Mouse (Mus musculus): ENCODE measurements around the gene Cep57l1.

The Cep57l1 gene

DNA sequence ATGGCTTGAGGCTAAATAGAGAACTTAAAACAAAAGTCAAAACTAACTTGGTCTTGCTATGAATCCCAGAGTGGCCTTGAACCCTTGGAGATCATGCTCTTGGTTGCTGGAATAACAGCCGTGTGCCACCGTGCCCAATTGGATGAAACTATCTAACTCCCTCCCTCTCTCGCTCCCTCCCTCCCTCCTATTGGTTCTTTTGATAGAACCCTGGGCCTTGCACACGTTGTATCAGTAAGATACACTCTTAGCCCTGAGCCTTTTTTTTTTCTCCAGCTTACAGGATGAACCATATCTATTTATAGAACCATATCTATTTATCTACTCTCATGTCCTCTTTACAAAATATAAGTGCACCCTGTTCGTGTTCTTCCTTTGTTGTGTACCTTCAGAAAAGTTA is 6.8 kb upstream of the Cep57l1 start:
- DNase-seq (ENCODE audit: low spot score in 2 of 2), result no peak

DNA sequence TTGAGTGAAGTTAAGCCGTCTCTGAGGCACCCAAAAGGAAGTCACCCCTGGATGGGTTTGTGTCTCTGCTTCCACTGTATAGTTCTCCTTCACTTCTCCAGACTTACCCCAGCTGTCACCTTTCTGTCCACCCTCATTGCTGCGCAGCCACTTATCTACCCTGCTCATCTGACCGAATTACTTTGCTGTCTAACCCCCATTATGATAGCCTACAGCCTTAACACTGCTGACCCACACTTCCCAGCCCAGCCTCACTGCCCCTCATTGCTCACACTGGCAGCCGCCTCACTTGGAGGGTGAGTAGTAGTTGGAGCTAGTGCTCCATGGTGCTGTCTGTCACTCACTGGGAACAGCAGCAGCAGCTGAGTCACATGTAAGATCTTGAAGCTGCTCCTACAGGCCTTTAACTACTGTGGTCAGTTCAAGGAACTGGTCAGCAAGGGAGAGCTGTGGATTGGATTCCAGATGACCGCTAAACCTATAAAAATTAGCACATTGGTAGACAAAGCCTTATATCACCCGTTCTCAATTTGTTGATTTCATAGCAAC is 4.7 kb upstream of the Cep57l1 start:
- no peak for DNase-seq (ENCODE audit: low spot score in 2 of 2)

DNA sequence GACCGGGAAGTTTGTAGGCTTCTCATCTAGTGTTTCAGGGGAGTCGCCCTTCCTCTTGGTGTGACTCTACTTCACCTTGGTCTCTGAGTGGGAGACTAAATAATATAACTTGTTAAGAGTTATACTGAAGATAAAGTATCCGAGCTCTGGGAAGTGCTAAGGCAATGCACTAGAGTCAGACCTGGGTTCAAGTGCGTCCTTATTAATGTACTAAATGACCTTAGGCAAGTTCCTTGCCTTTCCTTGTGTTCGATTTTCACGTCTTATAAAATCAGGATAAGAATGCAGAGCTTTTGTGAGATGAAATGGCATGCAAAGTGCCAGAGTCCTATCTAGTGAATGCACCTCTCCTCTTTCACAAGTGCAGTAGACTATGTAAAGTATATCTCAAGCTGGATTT is 2.9 kb upstream of the Cep57l1 start:
- DNase-seq (ENCODE audit: low spot score in 2 of 2), result no peak

DNA sequence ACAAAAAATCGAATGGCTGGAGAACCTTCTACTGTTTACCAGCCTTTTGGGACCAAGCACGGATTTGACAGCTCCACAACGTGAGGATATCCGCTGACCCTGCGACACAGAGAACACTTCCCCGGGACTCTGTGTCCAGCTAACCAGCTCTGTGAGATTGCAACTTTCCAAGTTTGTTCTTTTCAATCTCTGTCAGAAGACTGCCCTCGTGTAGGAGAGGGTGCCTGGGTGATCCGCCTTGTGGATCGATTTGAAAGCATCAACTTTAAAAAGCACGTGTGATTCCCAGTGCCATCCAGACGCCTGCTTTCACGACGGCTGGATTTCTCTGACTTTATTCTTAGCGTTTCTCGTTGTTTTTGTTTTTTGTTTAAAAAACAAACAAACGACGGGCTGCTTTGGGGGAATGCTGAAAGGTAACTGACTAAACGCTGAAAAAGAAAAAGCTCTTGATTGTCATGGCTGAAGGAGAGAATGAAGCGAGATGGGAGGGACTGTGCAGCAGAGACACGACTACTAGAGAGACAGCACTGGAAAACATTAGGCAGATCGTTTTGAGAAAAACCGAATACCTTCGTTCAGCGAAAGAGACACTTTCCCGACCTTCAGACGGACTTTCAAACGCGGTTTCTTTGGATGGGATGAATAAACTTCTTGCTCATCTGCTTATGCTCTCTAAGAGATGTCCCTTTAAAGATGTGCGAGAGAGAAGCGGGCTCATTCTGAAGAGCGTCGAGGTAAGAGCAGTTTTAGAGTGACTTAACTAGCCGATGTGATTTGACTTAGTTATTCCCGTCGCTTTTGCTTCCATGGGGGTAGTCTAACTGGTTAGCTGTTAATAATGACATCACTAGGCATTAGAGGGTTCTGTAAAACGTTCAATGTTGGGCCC is 1.1 kb upstream of the Cep57l1 start:
- no peak for DNase-seq (ENCODE audit: low spot score in 2 of 2)

DNA sequence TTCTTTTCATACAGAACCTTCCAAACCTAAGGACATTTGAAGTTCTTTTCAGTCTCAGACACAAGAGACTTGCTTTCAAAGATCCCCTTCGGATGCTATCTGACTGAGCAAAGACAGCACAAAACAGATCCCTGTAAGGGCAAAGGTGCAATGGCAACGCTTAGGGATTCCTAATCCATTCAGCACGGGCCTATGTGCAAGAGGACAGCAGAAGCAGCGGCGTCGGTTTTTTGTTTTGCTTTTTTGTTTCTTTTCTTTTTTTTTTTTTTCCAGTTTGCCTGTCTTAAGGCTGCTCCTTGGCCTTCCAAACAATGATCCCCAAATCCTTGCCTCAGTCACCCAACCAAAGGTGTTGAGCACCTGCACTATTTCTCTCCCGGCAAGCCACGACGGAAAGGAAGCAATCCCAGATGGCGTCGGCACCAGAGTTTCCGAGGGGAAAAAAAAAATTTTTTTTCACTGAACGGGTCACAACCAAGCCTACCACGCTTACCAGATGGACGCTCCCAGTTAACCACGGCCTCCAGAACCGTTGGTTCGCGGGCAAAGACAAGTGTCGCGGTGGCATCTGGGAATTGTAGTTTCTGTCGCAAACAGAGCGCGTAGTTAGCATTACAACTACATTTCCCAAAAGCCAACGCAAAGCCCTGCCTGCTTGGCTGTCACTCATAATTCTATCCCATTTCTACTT is 446 bp downstream of the Cep57l1 start:
- peak; percentile 85 to 89 for DNase-seq (ENCODE audit: low spot score in 2 of 2)

DNA sequence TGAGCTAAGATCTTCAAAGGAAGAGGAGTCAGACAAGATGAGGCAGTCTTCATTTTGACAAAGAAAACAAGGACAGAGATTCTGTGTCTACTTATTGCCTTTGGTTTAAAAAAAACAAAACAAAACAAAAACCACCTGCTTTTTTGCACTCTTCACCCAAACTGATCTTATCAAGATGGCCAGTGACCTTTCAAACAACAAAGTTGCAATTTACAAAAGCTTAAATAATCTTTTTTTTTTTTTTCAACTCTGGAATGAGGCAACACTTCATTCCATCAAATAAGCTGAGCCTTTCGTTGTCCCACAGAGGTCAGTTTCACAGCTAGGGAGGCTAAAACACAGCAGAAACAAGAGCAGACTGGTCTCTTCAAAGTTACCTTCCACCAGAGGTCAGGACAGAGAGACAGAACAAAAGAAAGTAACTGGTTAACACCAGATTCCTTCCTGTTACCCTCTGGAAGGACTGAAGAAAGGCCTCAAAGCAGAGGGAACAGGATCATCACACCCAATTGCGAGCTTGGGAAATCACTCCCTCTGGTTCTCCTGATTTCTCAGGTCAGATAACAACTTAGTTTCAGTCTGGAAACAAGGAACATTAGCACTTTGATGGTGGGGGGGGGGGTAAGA is 3.8 kb downstream of the Cep57l1 start:
- no peak for DNase-seq (ENCODE audit: low spot score in 2 of 2)

DNA sequence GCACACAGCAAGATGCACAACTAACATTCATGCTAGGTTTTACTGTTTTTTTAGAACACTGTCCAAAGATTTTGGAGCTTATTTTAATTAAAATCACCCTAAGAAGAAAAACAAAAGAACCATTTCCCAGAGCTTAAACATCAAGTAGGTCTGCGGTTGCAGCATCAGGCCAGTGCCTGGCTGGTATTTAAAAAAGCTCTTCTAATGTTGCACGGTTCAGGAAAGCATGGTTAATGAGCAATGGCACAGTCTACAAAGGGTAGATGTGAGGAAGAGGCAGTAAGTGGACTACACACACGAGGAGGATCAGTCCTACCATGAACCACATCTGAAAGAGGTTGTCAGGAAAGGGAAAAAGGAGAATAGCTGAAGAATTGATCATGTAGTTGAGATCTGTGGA is 5.0 kb downstream of the Cep57l1 start:
- DNase-seq (ENCODE audit: low spot score in 2 of 2), result no peak

DNA sequence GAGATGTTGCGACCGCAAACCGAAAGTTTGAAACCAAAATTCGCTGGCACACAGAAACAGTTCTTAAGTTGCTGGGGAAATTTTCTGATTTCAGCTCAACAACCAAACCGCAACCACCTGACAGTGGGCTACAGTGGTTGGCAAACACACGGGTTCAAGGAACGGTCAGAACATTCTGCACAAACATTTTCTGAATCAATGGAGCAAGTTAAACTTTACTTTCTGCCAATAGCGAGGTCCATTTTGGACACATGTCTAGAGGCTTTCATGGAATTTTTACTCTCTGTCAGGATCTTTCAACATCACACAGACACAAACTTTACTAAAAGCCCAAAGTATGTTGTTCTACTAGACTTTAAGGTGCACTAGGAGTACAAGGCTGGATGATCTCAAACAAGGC is 6.2 kb downstream of the Cep57l1 start:
- no peak for DNase-seq (ENCODE audit: low spot score in 2 of 2)

DNA sequence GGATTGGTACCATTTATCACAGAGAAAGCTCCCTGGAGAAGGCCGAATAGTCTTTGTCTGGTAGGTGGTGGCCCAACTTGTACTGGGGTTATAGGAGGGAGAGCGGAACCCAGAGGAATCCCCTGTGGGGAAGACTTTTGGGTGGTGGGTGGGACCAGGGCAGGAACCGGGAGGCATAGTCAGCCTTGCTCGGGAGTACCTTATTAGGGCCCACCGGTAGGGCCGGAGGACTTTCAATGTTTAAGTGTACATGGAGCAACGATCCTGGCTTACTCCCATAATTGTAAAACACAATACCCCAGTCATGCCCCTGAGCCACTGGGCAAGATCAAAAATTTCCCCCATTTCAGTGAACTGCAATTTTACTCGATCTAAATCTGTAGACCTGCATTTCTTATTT is 12.4 kb downstream of the Cep57l1 start:
- DNase-seq (ENCODE audit: low spot score in 2 of 2), result no peak

DNA sequence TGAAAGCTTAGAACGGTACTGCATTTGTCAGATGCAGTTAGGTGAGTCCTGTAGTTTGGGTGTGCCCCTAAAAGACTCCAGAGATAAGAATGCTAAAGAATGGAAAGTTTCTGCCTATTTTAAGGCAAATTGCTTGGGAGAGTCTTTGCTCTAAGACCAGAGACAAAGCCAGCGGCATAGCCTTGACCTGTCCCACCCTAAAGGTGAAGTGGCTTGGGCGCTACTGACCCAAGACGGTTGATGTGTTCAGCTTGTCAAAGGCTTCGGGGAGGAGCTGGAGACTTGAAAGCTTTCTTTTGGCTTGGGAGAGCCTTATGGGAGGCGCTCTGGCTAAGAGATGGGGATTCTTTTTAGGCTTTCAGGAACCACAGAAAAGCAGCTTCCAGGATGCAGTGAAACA is 17.3 kb downstream of the Cep57l1 start:
- DNase-seq (ENCODE audit: low spot score in 2 of 2), result no peak

DNA sequence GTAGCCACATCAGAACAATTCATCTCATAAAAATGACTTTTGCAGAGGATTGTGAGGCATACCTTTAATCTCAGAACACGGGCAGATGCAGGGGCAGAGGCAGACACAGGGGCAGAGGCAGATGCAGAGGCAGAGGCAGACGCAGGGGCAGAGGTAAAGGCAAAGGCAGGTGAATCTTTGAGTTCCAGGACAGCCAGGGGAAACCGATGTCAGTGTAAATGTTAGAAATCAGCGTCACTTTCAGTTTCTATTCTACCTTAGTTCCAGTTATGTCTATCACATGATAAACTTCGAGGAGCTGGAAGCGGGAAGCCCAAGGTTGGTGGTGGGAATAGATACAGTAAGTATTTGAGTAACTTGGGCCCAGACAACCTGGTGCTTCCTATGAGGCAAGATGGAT is 42.4 kb downstream of the Cep57l1 start:
- no peak for DNase-seq (ENCODE audit: low spot score in 2 of 2)

DNA sequence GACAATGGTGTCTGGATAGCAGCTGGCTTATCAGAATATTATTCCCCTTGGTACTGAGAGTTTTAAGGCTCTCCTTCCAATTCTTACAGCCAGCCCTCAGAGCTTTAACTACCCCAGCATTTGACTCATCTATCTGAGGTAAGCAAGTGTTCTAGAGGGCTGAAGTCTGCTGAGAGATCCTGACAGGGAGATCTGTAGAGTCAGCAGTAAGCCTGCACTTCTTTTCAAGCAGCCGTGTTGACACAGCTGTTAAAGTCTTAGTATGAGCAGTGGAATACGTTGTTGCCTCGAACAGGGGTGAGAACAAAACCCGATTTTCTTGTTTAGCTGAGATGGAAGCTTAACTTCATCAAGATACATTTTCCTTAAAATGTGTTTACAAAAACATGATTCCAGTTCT is 43.4 kb downstream of the Cep57l1 start:
- DNase-seq (ENCODE audit: low spot score in 2 of 2), result no peak

DNA sequence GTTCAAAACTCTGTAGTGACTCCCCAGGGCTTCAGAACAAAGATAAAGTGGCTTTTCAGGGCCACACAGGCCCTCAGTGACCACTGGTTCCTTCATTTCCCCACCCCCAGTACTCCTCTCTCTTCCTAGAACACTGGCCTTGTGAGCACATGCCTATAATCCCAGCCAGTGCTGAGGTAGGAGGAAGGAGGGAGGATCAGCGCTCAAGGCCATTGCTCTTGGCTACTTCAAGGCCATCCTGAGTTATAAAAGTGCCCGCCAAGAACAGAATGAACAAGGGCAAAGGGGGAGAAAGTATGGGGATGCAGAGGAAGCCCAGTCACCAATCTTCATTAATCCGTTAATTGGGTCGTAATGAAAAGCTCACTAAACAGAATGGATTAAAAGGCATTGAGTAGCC is 44.1 kb downstream of the Cep57l1 start:
- no peak for DNase-seq (ENCODE audit: low spot score in 2 of 2)

DNA sequence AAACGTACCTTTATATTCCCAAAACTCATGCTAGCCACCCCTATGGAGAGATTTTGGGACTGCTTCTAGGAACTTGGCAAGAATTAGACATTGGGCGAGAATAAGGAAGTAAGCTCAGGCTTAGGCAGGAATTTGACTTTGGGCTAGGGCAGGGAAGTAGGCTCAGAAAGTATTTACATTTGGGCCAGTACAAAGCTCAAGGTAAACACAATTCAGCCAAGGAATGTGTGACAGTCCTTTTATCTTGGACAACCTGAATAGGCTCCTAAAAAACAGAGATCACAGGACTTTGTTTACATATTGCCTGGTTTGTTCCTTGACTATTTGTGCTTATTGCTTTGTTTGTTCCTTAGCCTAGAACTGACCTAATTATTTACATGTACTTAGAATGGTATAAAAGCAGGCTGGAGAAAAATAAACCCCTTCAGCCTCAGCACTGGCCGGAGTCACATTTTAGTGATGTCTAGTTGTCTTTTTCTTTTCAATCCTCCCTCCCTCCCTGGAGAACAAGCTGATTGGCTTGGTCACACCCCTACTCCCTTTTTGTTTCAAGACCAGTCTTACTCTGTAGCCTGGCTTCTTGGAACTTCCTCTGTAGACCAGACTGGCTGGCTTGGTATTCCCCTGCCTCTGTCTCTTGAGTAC is 45.8 kb downstream of the Cep57l1 start:
- no peak for DNase-seq (ENCODE audit: low spot score in 2 of 2)

DNA sequence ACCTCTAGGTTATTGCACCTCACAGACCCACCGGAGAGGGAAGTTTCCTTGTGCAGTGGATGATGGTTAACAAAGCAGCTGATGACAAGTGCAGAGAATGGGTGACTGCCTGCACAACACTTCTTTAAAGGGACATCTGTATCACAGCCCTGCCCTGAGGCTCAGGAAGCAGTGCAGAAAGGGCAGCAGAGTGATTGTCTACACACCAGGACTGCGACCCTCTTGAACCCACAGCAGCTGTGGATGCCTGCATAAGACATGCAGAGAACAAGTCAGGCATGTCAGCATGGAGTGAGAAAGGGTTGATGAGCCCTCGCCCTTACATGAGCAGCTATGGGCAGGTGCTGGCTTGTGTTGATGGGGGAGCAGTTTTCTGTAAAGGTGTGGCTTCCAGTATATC is 48.8 kb downstream of the Cep57l1 start:
- no peak for DNase-seq (ENCODE audit: low spot score in 2 of 2)

DNA sequence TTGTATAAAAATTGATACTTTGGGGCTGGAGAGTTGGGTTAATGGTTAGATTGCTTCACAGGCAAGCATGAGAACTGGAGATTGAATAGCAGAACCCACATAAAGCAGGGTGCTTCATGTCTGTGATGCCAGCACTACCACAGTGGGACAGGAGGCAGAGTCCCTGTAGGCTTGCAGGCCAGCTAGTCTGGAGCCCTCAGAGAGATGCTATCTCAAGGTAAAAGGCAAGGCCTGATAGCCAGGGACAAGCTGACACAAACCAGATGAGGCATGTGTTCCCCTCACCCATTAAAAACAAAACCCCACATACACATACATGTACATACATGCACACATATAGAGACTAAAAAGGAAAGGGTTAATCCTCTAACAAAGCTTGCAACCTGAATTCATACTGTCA is 51.6 kb downstream of the Cep57l1 start:
- DNase-seq (ENCODE audit: low spot score in 2 of 2), result no peak

DNA sequence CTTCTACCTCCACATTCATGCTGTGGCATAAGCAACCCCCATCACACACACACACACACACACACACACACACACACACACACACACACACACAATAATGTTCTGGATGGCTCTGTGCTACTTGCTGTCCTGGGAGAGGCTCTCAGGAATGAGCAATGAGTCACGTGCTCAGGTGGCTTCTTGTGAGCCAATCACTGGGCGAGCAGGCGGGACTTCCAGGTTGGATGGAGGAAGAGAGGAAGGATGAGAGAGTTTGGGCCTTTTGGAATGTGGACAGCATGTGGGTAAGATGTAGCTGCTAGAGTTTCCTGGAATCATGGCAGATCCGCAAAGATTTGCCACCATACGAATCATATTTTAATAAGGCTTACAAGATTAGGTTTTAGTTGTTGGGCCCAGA is 52.4 kb downstream of the Cep57l1 start:
- DNase-seq (ENCODE audit: low spot score in 2 of 2), result no peak

DNA sequence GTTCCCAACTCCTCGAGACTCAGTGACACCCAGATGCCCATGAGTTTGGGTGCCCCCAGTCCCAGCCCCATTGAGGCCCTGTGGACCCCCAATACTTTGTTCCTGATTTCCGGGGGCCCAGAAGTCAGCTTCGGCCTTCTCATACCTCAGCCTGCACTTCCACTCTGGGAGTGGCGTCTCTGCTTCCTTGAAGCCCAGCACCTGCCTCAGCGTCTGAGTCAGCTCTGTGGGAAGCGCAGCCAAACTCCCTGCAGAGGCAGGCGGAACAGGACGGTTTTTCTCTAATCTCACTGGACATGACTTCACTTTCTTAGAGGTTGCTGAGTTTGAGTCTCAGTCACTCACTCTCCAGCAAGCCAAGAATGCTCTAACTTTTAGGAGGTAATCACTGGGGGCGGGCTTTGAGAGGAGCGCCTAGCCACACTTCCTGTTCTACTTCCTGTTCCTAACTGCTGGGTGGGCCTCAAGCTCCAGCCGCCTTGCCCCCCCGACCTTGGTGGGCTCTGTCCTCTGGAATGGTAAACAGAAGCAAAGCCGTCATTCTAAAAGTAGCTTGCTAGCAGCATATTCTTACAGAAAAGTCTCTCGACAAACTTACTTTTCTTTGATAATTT is 57.7 kb downstream of the Cep57l1 start:
- DNase-seq (ENCODE audit: low spot score in 2 of 2), result peak in 1 of 2 experiments; percentile 12

DNA sequence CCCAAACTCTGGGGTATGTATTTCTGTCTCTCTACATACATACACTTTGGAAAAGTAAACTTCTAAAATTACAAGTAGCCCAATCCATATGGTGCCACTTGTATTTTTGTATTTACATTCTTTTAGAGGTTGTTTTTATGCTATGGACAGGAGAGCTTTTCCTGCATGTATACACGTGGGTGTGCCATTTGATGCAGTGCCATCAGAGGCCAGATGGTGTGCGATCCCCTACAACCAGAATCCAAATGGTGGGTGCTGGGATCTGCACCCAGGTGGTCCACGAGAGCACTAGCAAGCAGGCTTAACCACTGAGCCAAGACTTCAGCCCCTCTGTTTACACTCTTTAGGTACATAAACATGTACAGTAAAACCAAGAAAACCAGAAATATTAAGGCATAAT is 60.4 kb downstream of the Cep57l1 start:
- no peak for DNase-seq (ENCODE audit: low spot score in 2 of 2)

DNA sequence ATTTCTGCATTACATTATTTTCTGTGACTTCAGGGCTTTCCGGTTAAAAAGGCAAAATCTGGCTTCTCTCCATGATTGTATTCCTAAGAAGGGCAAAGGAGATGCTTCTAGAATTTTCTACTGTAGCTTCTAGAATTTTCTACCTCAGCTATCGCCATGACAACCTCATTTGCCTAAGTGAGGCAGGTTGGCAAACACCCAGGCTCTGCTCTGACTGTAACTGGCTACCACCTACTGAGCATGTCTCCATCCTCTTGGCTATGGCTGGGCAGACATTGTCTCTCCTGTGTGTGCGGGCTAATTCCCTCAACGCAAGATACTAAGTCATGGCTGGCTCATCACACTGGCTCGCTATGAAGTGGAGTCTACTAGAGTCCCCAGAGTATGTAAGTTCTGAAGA is 63.1 kb downstream of the Cep57l1 start:
- no peak for DNase-seq (ENCODE audit: low spot score in 2 of 2)

DNA sequence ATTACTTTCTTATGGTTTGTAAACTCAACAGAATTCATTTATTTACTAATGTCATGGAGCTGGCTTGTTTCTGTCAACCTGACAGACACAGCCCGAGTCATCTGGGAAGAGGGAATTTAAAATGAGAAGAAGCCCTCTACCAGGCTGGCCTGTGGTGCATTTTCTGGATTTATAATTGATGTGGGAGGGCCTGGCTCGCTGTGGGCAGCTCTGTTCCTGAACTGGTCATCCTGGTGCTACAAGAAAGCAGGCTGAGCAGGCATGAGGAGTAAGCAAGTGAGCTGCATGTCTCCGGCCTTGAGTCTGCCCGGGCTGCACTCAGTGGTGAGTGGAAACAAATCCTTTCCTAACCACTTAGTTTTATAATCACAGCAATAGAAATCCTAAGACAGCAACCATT is 65.7 kb downstream of the Cep57l1 start:
- DNase-seq (ENCODE audit: low spot score in 2 of 2), result no peak

DNA sequence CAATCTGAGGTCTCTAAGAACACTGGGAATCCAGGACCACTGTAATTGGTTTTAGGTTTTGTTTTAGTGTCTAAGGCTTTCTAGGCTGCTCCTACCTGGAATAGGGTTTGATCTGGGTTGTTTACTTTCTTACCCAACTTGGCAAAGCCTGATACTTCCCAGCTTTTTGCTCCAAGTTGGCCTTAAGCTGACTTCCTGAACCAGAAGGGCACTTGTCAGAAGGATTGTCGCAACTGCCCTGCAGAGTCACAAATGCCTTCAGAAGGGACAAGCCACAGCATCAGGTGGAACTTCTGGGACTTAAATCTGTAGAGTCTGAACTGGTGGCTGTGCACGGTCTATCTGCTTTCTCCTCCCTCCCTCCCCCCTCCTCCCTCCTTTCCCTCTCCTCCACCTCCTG is 69.5 kb downstream of the Cep57l1 start:
- no peak for DNase-seq (ENCODE audit: low spot score in 2 of 2)

Measured in spleen, postnatal 36 days (tissue).